Mouse (Mus musculus) kidney, postnatal 25 days (tissue): ENCODE data around the gene Gng8.

ENCODE experiments used
- DNase-seq, 2 experiments: peaks; one replicate each; pipeline ENCODE4 v3.0.0; 2021; ENCODE audit warnings: mixed read lengths in 2 of 2

Gng8 gene

DNA sequence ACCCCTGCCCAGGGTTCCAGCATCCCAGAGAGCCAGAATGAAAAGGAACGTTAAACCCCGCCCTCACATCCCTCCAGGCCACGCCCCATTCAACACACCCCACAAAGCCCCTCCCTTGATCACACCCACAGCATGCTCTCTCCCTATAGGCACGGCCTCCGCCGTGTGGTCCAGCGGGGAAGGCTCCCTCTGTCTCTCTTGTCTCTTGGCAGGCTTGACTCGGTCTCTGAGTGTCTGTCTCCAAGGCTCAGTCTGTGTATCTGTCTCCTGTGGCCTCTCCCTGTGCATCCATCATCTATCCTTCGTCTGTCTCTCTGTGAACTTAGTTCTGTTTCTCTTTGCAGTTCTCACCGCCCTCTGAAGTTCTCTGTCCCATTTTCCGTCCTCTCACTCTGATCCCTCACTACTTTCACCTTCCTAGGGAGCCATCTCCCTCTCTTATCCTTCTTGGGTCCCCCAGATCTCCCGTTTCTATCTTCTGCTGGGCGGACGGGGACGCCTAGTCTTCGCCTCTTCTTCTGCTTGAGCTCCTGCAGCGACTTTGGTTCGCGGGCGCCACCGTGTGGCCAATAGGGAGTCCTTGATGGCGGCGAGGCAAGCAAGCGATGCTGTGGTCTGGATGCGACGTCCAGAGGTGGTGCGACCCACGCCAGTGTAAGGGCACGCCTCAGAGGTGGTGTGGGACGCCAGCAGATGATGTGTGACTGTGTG is at the start of gene Gng8:
Gene Gng8 (plus strand): TSS at position 146 of the 711 bp plus-strand sequence.
- peak; percentile 87 to 93 for DNase-seq

DNA sequence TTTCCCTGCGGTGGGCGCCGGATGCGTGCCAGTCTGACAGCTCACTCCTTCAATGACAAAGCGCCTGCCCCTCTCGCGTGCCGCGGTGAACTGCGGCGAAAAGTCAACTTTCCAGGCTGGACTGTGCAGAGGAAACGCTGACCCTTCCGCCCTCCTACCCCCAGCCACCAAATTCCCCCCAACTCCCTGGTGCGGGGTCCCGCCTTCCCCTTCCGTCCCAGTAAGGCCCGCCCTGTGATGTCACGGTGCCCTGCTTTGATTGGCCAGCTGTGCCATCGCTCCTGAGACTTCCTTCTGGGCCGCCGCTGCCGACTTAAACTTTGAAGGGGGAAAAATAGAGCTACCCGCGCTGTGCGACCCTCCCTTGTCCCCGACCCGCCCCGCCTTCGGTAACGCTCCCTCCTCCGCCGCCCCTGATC is 48.9 kb upstream of the Gng8 start, which contains the start of gene Prkd2:
Gene Prkd2 (plus strand): TSS at position 258 of the 419 bp plus-strand sequence.
- DNase-seq = peak; percentile 95 to 96

DNA sequence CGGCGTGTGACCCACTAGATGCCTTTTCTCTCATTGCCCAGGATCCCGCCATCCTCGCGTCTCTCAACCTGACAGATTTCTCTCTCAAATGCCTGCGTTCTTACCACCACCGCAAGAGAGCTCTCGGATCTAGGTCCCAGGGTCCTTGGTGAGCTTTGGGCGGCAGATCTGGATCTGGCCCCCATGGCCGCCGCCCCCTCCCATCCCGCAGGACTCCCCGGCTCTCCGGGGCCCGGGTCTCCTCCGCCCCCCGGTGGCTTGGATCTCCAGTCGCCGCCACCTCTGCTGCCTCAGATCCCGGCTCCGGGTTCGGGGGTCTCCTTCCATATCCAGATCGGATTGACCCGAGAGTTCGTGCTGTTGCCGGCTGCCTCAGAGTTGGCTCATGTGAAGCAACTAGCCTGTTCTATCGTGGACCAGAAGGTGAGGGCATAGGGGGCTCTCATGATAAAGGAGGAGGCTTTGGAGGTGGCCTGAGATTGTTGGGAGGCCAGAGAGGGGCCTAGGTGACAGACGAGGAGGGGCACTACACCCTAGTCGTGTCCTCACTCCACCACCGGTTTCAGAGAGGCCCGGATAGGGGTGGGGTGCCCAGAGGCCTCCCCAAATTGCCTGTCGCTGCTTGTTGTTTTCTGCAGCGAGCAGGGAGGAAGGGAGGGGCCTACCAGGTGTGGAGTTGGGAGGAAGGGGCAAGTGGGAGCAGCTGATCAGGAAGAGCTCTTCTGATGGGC is 48.0 kb upstream of the Gng8 start:
- peak; percentile 29 to 69 for DNase-seq

DNA sequence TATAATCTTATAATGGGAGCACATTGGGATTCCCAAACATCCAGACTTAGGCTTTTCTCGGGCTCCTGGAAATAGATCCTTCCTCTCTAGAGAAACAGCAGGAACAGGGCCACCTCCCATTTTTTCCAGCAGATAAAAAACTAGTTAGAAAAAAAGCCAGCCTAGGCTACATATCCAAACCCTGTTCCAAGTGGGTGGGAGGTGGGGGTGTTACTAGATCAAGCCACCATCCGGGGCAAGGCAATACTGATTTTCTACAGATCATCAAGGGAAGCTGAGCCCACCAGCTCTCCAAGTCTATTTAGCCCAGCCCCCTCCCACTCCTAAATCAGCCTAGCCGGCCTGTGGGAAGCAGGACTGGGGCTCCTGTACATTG is 46.9 kb upstream of the Gng8 start:
- peak in 1 of 2 experiments; percentile 25 for DNase-seq

DNA sequence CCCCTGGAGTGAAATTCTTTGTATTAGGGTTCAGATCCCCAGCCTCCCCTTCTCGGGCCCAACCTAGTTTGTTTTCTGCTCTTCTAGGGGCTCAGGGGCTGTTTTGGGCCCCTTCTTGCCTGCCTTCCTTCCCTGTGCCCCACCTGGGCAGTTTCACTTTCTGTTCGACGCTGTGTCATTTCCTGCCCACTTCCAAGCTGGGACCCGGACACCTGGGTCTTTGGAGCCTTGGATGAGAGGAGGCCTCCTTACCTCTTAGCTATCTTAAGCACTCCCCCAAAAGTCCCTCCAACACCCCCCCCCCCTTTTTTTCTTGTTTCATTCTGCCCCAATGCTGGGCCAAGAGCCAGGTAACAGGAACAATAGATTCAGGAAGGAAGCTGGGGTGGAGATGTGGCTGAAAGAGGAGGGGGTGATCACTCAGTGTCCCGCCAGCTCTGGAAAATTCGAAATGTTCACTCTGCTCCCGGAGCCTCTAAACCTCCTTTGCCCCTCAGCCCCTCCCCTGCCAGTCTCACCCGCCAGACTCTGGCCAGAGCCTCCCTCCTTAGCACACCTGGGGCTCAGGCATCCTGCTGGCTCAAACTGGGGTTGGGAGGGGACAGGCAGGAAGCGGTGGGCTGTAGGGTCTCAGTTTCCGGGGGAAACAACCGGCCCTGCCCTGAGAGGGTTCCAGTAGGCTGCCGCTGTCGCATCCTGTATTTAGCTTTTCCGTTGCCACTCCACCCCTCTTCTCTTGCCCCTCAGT is 46.3 kb upstream of the Gng8 start:
- peak; percentile 69 to 77 for DNase-seq

DNA sequence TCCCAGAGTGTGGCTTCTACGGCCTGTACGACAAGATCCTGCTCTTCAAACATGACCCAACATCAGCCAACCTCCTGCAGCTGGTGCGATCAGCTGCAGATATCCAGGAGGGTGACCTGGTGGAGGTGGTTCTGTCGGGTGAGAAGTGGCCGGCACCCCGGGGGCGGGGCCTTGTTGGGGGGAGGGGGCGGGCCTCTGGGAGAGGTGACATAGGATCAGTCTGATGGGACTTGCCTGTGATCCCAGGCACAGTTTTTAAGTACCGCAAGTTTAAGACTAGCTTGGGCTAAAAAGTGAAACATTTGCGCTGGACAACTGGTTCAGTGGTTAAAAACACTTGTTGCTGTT is 45.8 kb upstream of the Gng8 start:
- no peak for DNase-seq

DNA sequence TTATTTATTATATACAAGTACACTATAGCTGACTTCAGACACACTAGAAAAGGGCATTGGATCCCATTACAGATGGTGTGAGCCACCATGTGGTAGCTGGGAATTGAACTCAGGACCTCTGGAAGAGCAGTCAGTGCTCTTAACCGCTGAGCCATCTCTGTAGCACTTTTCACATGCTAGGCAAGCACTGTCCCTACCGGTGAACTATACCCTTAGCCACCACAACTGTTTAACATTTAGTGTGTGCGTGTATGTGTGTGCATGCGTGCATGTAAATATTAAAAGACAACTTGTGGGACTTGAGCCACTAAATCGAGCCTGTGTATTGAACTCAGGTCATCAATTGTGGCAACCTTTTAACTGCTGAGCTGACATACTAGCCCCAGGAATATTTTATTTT is 44.8 kb upstream of the Gng8 start:
- no peak for DNase-seq

DNA sequence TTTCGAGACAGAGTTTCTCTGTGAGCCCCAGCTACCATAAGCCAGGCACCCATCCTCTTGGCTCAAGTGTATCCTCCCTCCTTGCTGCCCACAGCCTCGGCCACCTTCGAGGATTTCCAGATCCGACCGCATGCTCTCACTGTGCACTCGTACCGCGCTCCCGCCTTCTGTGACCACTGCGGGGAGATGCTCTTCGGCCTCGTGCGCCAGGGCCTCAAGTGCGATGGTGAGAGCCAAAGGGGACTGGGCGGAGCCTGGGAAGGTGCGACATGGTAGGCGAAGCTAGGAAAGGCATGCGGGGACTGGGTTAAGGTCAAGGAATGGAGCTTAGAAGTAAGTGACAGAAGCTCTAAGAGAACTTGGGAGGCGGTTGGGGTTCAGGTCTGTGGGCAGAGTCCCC is 44.1 kb upstream of the Gng8 start:
- DNase-seq = no peak

DNA sequence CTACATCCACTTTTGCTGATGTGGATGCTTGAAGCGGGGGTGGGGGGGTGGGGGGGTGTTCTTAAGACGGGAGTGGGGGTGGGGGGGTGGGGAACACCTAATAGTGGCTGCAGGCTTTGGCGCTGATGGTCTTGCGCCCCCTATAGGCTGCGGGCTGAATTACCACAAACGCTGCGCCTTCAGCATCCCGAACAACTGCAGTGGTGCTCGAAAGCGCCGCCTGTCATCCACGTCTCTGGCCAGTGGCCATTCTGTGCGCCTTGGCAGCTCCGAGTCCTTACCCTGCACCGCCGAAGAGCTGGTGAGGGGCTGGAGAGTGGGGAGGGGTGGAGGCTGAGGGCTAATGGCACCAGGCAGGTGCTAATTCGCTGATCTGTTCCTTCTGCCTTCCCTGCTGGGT is 43.0 kb upstream of the Gng8 start:
- peak; percentile 60 to 65 for DNase-seq

DNA sequence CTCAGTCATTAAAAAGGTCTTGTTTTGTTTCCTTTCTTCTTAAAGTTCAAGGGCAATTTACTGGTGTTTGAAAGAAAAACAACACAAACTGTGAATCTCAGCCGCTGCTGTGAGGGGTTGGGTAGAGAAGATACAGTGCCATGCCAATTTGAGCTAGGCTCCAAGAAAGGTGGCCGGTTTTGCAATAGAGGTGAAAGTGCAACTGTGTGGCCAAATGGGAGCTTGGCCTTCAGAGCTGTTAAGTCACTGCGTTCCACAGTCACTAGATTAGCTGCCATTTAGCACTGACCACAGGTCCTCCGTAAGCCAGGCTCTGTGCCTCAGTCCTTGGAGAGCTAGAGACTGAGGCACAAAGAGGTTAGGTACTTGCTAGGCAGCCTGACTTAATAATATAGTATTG is 40.0 kb upstream of the Gng8 start:
- DNase-seq = no peak

DNA sequence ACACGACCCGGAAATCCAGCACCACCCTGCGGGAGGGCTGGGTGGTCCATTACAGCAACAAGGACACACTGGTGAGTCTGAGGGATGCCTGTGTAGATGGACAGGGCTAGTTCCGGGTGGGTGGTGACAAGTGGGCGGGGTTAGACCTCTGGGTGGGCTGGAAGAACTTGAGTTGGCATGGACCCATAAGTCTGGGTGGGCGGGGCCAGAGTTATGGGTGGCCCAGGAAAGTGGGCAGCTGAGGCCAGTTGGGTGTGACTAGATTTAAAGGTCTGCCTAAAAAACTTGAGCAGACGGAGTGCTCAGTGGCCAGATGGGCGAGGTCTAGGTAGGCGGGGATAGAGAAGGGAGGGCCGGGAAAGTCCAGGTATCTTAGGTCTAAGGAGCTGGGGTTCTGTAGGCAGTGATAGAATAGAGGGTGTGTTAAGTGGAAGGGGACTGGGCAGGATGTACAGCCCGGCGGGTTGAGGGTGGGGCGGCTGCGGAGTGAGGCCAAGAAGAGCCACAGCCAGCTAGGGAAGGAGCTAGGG is 38.2 kb upstream of the Gng8 start:
- DNase-seq = peak in 1 of 2 experiments; percentile 45

DNA sequence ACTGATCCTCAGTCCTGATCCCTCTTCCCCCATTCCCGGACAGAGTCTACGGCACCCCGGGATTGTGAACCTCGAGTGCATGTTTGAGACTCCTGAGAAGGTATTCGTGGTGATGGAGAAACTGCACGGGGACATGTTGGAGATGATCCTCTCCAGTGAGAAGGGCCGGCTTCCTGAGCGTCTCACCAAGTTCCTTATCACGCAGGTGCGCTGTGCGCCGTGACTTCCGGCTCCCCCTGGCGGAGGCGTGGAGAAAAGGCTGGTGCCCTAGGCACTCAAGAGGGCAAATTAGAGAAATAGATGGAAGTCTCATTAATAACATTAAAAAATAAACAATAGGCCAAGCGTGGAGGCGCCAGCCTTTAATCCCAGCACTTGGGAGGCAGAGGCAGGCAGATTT is 33.2 kb upstream of the Gng8 start:
- peak in 1 of 2 experiments; percentile 59 for DNase-seq

DNA sequence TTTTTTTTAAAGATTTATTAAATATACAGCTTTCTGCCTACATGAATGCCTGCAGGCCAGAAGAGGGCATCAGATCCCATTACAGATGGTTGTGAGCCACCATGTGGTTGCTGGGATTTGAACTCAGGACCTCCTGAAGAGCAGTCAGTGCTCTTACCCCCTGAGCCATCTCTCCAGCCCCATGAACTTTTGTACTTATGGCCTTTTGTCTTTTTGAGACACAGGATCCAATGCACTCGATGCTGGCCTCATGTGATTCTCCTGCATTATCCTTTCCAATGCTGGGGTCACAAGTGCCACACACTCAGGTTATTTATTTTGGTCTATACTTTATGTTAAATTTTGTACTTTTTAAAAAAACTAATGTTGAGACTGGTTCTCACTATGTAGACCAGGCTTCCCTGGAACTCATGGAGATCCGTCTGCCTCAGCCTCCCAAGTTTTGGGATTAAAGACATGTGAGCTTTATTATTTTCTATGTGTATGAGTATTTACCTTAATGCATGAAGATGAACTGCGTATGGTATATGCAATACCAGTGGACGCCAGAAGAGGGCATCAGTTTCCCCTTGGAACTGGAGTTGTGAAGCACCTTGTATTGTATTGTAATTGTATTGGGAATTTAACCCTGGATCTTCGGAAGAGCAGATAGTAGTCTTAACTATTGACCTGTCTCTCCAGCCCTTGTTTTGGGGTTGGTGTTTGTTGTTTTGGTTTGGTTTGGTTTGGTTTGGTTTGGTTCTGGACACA is 31.5 kb upstream of the Gng8 start:
- peak in 1 of 2 experiments; percentile 73 for DNase-seq

DNA sequence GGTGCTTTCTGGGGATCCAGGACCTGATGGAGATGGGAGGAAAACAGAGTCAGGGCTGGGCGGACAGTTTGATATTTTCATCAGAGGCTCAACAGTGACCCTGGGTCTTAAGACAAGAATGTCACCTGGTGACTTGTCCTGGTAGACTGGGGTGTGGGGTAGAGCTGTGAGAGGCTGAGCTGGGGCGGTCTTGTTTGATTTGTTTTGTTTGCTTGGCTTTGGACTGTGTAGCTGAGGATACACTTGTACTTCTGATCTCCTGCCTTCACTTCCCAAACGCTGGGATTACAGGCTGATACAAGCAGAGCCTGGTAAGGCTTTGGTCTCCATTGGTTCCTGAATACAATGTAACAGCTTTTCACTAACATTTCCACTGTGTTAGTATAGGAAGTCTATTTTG is 24.1 kb upstream of the Gng8 start:
- no peak for DNase-seq

DNA sequence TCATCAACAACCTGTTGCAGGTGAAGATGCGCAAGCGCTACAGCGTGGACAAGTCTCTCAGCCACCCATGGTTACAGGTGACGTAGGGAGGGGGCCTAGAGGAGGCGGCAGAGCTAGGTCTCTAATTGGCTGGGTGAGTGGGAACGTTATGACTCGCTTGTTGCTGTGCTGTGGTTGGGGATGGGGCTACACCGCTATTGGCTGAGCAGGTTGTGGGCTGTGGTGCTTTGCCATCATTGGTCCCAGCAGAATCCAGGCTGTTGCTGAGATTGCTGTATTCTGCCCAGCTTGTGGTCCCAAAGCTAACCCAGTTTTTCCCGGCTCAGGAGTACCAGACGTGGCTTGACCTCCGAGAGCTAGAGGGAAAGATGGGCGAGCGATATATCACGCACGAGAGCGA is 22.1 kb upstream of the Gng8 start:
- no peak for DNase-seq

DNA sequence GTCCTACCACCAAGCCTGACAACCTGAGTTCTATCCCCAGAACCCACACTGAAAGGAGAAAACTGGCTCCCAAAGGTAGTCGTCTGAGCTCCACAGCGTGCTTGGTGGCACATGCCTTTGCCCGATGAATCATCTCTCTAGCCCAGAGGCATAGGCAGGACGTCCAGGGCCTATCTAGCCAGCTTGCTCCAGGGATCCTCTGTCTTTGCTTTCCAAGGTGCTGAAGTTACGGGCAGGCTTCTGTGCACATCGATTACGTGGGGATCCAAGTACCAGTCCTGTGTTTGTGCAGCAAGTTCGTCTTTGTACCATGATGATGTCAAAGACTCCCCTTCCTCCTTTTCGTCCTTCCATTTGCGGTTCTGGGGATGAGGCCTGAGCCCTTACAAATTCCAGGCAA is 20.0 kb upstream of the Gng8 start:
- DNase-seq = no peak

DNA sequence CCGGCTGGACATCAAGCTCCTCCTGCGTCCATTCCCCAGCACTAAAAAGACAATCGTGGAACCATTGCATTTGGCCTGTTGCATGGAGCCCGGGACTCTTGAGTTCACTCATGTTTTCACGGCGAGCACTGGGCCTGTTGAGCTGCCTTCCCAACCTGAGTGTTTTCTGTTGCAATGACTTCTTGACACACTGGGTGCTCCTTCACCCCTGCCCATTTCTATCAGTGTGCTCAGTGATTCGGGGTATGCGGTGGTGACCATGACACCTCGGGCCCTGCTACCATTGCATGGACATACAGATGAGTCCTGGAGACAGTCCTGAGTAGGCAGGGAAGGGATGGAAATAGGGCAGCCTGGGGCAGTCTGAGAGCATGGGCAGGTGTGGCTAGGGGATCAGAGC is 19.1 kb upstream of the Gng8 start:
- DNase-seq = no peak

DNA sequence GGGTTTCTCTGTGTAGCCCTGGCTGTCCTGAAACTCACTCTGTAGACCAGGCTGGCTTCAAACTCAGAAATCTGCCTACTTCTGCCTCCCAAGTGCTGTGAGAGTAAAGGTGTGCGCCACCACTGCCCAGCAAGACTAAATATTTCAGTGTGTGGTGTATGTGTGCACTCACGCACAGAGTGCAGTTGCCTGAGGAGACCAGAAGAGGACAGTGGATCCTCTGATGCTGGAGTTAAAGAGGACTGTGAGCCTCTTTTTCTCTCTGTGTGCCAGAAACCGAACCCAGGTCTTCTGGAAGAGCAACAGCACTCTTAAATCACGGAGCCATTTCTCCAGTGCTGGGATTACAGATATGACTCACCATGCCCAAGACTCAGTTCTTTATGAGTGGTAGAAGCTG is 18.2 kb upstream of the Gng8 start:
- DNase-seq = no peak

DNA sequence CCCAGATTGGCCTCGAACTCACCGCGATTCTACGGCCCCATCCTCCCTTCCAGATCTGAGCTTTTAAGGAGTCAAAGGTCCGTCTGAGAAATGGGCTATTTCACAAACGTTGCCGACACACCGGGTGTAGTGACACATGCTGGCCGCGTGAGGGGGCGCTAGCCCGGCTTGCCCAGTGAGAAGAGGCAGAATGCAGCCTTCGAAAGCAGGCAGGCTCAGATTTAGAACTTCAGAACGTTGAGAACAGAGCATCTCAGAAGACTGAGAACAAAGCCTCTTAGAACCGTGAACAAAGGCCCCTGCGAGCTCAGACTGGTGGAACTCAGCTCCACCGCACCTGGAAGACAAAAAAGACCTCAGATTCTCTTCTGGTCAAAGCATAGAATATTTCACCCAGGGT is 17.4 kb upstream of the Gng8 start:
- peak; percentile 67 to 80 for DNase-seq

DNA sequence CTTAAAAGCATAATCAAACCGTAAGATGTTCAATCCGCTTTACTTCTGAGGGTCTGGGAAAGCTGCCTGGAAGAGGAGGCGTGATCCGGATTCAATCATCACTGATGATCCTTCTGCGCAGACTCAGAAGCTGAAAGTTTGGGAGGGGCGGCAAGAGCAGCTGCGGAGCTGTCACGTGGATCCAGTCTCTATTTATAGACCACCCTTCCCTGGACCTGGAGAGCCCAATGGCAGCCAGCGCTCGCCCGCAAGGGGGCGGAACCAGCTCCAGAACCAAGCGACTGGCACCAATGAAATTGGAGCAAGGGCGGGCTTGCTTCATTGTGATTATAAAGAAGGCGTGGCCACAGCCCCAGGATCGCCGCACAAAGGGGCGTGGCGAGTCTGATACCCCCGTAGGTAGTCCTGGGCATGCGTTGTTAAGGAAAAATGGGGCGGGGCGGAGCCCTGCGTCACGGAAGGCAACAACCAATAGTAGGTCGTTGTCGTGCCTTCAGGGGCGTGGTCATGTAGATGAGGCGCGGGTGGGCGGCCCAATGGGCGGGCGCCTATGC is 16.8 kb upstream of the Gng8 start:
- DNase-seq = peak; percentile 100

DNA sequence AGATGAGACGGTGACA is 16.5 kb upstream of the Gng8 start, which contains the start of gene Dact3:
Gene Dact3 (plus strand): TSS at position 8 of the 16 bp plus-strand sequence.
- no peak for DNase-seq

DNA sequence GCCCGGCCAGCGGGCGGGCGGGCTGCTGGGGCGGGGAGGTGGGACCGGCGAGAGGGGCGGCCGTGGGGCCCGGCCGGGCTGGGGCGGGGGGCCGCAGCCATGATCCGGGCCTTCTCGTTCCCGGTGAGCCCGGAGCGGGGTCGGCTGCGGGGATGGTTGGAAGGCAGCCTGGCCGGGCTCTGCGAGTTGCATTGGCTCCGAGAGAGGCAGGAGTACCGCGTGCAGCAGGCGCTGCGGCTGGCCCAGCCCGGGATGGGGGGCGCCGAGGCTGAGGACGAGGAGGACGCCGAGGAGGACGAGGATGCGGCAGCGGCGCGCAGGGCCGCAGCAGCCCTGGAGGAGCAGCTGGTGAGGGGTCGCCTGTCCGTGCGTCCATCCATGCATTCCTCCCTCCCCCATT is 16.3 kb upstream of the Gng8 start:
- DNase-seq = no peak

DNA sequence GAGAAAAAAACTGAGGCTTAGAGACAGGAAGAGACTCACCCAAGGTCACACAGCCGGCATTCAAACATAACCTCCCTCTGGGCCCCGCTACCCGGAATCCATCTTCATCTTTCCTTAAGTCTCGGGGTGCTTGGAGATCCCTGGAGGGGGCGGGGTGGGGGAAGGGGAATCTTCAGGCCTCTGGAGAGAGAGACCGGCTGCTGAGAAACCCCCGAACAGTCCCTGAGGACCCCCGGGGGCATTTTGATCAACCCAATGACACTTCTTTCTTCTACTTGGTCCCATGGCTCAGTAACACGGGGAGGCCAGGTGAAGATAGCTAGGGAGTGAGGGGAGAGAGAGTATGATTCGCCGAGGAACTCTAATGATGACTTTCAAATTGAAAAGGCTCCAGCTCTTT is 15.6 kb upstream of the Gng8 start:
- no peak for DNase-seq
